Mouse (Mus musculus): ENCODE data around the gene Crocc. TPM values are rescaled to one million over a fixed set of nuclear protein-coding genes. Genes with fewer than 3 reads are reported as not detected.

Crocc gene
- total RNA-seq (2021) = 10 to 100 TPM; 10.4 to 11.6 TPM
- long read RNA-seq, experiment 1, partial matches to known transcripts = 3 of 15 reads
- long read RNA-seq, experiment 1, other reads (novel, unspliced or antisense) = 12 of 15 reads
- long read RNA-seq, experiment 2, partial matches to known transcripts = 4 of 11 reads
- long read RNA-seq, experiment 2, other reads (novel, unspliced or antisense) = 7 of 11 reads

DNA sequence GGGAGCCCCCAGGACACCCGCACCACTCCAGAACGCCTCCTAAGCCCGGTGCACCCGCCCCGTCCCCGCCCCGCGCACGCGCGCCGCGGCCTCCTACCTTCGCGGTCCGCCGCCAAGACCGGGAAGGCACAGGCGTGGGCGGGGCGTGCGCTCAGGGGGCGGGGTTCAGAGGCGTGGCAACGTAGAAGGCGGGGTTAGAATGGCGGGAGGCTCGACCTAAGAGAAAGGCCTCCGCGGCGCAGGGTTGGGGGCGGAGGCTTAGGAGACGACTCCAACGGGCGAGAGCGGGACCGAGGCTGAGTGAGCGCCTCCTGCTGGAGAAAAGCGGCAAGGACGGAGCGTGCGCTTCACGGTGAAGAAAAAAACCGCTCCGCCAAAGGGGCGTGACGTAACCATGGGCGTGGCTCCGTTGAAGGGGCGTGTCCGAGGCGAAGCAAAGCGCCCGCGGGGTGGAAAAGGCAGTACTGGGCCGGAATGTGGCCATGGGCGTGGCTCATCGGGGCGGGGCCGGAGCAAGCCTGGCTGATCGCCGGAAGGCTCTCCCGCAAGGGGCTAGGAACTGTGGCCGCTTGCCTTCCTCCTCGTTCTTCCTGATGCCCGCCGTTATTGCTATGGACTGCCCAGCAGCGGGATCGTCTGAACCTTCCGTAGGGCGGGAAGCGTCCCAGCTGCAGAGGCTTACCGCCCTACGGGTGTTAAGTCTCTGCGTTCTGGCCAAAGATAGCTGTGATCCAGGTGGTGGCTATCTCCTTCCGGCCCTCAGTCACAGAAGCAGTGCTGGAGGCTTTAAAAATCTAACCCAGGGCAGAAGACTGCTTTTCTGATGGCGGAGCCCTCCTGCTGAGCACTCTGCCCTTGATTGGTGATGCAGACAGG lies at the start of gene Crocc:
TSS of gene Crocc (minus strand) at position 125 of the 876 bp plus-strand sequence.
- DNase-seq (ENCODE audit: low spot score in 2 of 2) = peak; percentile 99 to 100

DNA sequence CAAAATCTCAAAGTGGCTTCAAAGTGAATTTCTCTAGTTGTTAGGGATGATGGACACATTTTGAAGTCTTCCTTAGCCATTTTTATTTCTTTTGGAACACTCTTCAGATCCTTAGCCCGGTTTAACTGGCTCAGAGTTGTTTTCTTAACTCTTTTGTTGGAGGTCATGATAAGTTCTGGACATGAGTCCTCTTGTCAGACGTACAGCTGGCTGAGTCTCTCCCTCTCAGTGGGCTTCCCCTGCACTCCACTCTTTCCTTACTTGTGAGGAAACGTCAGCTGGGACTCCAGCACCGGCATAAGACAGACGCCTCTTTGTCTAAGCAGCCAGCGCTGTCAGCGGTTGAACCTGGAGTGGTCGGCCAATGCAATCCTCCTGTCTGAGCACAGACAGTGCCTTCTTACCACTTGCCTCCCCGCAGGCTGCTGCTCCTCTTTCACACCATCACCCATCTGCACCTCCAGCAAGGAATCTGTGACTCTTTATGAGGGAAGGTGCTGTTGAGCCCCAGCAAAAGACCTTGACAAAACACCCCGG lies 47.9 kb upstream of the Crocc start:
- DNase-seq (ENCODE audit: low spot score in 2 of 2) = no peak

- peak in 1 of 2 experiments; percentile 42 for DNase-seq (ENCODE audit: low spot score in 2 of 2)
Observed at GRCm38 (mm10) chr4:141106526-141107183, 46.3 kb upstream of the Crocc start.

GRCm38 (mm10) chr4:141101855-141102254 lies 41.5 kb upstream of the Crocc start:
- no peak for DNase-seq (ENCODE audit: low spot score in 2 of 2)

DNA sequence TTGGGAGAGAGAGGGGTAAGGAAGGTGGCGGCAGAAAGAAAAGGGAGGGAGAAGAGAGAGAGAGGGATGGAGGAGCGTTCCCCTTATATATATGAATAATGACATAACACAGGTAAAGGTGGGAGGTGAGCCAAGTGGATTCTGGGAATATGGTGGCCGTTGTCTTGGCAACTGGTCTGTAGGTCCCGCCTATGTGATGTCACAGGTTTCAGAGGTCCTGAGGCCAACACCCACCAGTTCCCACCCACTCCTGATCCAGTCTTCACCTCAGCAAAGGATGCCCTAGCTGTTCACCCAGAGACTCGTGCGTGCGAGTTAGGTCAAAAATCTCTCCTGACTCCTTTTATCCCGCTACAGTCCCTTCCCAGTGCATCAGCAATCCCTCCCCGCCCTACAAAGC lies 40.9 kb upstream of the Crocc start:
- no peak for DNase-seq (ENCODE audit: low spot score in 2 of 2)

- DNase-seq (ENCODE audit: low spot score in 2 of 2) = no peak
Observed at GRCm38 (mm10) chr4:141099956-141100355, 39.6 kb upstream of the Crocc start.

GRCm38 (mm10) chr4:141098935-141099334 lies 38.6 kb upstream of the Crocc start:
- DNase-seq (ENCODE audit: low spot score in 2 of 2) = no peak

DNA sequence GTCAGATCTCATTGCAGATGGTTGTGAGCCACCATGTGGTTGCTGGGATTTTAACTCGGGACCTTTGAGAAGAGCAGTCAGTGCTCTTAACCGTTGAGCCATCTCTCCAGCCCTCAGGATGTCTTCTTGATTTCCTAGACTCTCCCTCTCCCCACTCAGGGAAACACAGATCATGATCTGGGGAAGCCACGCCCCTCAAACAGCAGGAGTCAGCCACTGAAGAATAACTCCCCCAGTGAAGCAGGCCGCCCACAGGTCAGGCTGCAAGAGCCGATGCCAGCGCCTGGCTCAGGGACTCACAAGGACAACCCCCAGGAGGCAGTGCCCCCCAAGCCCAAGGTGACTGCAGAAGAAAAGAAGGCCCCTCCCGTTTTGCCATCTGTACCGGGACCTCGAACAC lies 36.4 kb upstream of the Crocc start:
- no peak for DNase-seq (ENCODE audit: low spot score in 2 of 2)

DNA sequence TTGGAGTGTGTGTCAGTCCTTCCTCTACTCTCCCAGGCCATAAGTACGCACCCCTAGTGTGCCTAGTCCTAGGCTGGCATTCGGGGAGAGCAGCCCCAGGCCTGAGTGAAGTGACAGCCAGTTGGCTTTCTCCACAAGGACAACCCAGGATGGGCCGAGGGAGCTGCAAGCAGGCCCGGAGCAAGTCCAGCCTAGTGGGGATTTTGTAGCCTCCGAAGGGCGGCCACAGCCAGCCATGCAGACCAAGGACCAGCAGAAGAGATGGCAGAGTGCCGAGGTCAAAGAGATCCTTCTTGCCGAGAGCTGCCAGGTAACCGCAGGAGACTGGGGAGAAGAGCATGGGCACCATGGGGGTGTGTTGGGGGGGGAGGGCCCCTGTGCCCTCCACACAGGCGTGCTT lies 34.7 kb upstream of the Crocc start:
- no peak for DNase-seq (ENCODE audit: low spot score in 2 of 2)

- DNase-seq (ENCODE audit: low spot score in 2 of 2) = no peak
Observed at GRCm38 (mm10) chr4:141088714-141089113, 28.4 kb upstream of the Crocc start.

GRCm38 (mm10) chr4:141088033-141088432 lies 27.7 kb upstream of the Crocc start, which contains the start of gene Spata21:
TSS of gene Spata21 (plus strand) at chr4:141088333.
- DNase-seq (ENCODE audit: low spot score in 2 of 2) = no peak

GRCm38 (mm10) chr4:141086862-141087261 lies 26.5 kb upstream of the Crocc start:
- DNase-seq (ENCODE audit: low spot score in 2 of 2) = no peak

DNA sequence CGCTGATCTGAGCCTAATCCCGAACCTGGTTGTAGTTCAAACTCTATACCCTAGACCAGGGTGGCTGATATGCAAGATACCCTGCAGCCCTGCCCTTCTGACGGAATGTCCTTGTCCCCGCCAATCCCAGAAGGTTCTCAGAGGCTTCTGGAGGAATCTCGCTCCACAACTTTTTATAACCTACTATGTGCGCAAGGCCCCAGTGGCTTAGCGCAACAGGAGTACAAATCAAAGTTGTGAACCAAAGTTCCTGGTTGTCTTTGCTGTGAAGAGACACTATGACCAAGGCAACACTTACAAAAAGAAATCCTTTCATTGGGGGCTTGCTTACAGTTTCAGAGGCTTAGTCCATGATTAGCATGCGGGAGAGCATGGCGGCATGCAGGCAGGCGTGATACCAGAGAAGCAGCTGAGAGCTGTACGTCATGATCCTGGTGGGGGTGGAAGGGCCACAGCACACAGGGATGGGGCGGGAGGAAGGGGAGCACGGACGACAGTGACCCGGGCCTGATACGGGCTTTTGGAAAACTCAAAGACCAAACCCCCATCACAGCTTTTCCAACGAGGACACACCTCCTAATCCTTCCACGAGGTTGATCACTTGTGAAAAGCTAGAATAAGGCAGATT lies 18.3 kb upstream of the Crocc start:
- no peak for DNase-seq (ENCODE audit: low spot score in 2 of 2)

DNA sequence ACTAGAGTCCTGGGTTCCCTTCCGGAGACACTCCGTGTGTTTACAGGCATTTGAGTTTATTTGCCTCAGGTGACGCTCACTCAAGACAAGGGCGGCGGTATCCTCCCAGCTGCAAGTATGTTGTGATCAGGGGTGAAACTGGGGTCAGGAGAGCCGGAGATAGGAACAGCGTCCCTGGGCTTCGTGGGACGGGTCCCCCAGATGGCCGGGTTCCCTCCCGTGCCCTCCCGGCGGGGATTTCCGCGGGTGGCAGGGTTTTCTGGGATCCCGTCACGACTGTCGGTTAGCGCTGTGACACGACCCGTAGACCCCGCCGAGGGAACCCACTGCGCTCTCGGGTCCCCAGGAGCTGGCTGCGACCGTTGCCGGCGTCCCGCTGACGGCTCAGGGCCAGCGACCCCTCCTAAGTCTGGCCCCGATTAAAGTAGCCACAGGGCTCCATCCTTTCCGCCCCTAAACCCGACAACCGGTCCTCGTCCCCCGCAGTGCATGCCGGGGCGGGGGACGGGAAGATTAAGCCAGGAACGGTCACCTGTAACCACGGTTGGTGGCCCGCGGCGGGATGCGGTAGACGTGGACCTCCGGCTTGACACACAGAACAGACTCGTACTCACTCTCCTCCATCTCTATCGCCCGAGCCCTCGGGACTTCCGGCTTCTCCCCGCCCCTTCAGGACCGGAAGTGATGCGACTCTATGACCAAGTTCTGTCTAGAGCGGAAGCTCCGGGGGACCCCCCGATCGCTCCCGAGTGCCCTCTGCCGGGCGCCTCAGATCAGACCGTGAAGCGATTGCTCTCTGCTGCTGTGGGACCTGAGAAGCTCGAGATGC lies 17.5 kb upstream of the Crocc start, which contains the start of gene Necap2:
TSS of gene Necap2 (minus strand) at position 677 of the 829 bp plus-strand sequence.
- DNase-seq (ENCODE audit: low spot score in 2 of 2) = peak; percentile 92 to 94

- DNase-seq (ENCODE audit: low spot score in 2 of 2) = no peak
Observed at GRCm38 (mm10) chr4:141076761-141077506, 16.6 kb upstream of the Crocc start.

DNA sequence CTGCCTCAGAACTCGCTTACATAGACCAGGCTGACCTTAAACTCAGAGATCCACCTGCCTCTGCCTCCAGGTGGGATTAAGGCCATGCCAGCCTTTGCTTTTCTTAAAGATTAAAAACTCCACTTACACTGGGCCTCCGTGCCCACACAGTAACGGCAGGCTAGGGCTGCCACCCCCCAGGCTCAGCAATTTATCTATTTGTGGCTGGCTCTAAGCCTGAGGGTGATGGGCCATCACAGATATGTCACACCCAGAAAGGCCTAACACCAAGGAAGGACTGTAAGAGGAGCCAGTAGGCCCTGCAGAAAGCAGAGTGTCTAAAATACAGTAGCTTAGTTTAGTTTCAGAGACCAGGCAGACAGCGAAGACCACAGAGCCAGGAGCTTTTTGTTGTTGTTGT lies 13.8 kb upstream of the Crocc start:
- DNase-seq (ENCODE audit: low spot score in 2 of 2) = no peak

GRCm38 (mm10) chr4:141073661-141074060 lies 13.3 kb upstream of the Crocc start:
- DNase-seq (ENCODE audit: low spot score in 2 of 2) = peak in 1 of 2 experiments; percentile 52

DNA sequence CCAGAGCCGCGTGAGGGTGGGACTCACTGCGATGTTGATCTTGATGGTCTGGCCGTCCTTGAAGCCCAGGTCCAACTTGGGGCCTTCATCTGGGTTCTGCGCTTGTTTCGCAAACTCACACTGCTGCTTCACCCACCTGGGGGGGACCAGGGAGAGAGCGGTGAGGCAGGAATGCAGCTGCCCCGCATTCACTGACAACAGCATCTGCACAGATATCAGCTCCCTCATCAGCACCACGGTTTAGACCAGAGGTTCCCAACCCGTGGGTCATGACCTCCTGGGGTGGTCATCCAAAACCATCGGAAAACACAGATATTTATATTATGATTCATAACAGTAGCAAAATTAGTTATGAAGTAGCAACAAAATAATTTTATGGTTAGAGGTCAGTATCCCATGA lies 12.2 kb upstream of the Crocc start:
- no peak for DNase-seq (ENCODE audit: low spot score in 2 of 2)

DNA sequence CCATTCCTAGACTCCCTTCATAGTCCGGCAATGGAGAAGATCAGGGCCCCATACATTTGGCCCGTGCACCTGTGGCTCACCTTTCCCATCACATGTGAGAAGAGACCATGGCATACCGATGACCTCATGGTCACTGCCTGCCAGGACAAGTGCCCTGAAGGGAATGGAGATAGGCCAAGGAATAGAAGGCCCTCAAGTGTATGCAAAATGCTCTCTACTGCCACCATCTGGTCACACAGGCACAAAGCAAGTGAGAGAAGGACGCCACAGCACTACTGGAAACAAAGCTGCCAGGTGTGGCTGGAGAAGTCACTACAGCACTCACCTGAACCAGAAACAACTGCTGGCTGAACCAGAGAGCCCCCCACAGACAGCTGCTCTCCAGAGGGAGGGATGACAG lies 9.4 kb upstream of the Crocc start:
- peak in 1 of 2 experiments; percentile 47 for DNase-seq (ENCODE audit: low spot score in 2 of 2)

Measured in gastrocnemius, postnatal 4 days (tissue).